Mouse (Mus musculus): ENCODE results near the gene Pkn2.

GRCm38 (mm10) chr3:142927311-142927710 is 45.5 kb upstream of the Pkn2 start:
- no peak for TF ChIP-seq POLR2A (IDR thresholded peaks at IDR 0.05; ENCODE audit: insufficient read length, low read depth)
- TF ChIP-seq E2F4 (IDR thresholded peaks at IDR 0.05; ENCODE audit: insufficient read depth) = no peak
- no peak for TF ChIP-seq MAX (IDR thresholded peaks at IDR 0.05; ENCODE audit: low read depth)
- TF ChIP-seq TCF12 (IDR thresholded peaks at IDR 0.05; ENCODE audit: insufficient read depth, poor library complexity, severe bottlenecking) = no peak
- TF ChIP-seq MYOD1 (IDR thresholded peaks at IDR 0.05; ENCODE audit: control insufficient read depth in 1 of 3, insufficient read length in 2 of 3, low read depth in 2 of 3) = no peak
- TF ChIP-seq USF1 (IDR thresholded peaks at IDR 0.05; ENCODE audit: low read depth) = no peak
- TF ChIP-seq REST (IDR thresholded peaks at IDR 0.05; ENCODE audit: insufficient read depth, insufficient read length) = no peak
- no peak for TF ChIP-seq POLR2AphosphoS2 (IDR thresholded peaks at IDR 0.05; ENCODE audit: insufficient read length, low read depth)
- no peak for TF ChIP-seq MYOG (IDR thresholded peaks at IDR 0.05; ENCODE audit: control insufficient read depth in 1 of 3, insufficient read depth in 1 of 3, insufficient read length in 2 of 3, low read depth in 2 of 3)
